9 mouse cellular contexts compared by ENCODE assay signal in genomic region chr17:28012851-28013250, GRCm38 (mm10).
A peak's percentile ranks its signal among the peaks of the same experiment; 100 is the strongest.
DNase-seq lines count a peak whose midpoint lies in the region; ATAC-seq lines count a peak whose summit lies in the region.
"Had no signal": no experiment of that assay in that cellular context is flagged by ENCODE, and none has a peak within 500 bp of the region (broad histone marks: within the 10 kb centered on the region; RNA-seq: fewer than 3 reads in every experiment).

No protein-coding gene starts in this region.

- peaks cover 7% of the 10 kb centered on the region; the same call in 1 of the 2 replicates for H3K36me3 ChIP-seq in kidney, embryonic 15.5 days
- no peaks in the 10 kb centered on the region for H3K36me3 ChIP-seq in embryonic facial prominence, embryonic 11.5 days (replicated peaks; ENCODE audit: control insufficient read depth, insufficient read depth, low read depth, low read length)
- no peaks in the 10 kb centered on the region for H3K36me3 ChIP-seq in intestine, embryonic 14.5 days (ENCODE audit: control insufficient read depth, insufficient read depth, low read length)
- H3K36me3 ChIP-seq in midbrain, embryonic 16.5 days (ENCODE audit: control insufficient read depth, insufficient read depth, low read length) = peaks cover 4% of the 10 kb centered on the region; the same call in 1 of the 2 replicates

- ATAC-seq in kidney, embryonic 15.5 days (replicated peaks; ENCODE audit: low FRiP score) = no peak
- no peak for ATAC-seq in embryonic facial prominence, embryonic 11.5 days (replicated peaks; ENCODE audit: insufficient number of reproducible peaks, low FRiP score, low TSS enrichment, low read depth)
- ATAC-seq in intestine, embryonic 14.5 days (replicated peaks; ENCODE audit: low FRiP score, low TSS enrichment, low read depth) = no peak
- no peak for ATAC-seq in midbrain, embryonic 16.5 days

- H3K4me3 ChIP-seq in kidney, embryonic 15.5 days (replicated peaks) = no peak overlapping the region
- H3K4me3 ChIP-seq in embryonic facial prominence, embryonic 11.5 days (ENCODE audit: low read depth, low read length) = no peak overlapping the region
- H3K4me3 ChIP-seq in intestine, embryonic 14.5 days (ENCODE audit: low read depth, low read length) = no peak overlapping the region
- no peak overlapping the region for H3K4me3 ChIP-seq in midbrain, embryonic 16.5 days (ENCODE audit: low read depth, low read length)

- peak overlapping the region; percentile 11; the same call in 1 of the 2 replicates for H3K9ac ChIP-seq in kidney, embryonic 15.5 days
- peak overlapping the region; percentile 41 for H3K9ac ChIP-seq in embryonic facial prominence, embryonic 11.5 days (replicated peaks; ENCODE audit: low read length)
- H3K9ac ChIP-seq in intestine, embryonic 14.5 days (ENCODE audit: low read length) = no peak overlapping the region
- peak overlapping the region; percentile 42; the same call in 1 of the 2 replicates for H3K9ac ChIP-seq in midbrain, embryonic 16.5 days (ENCODE audit: low read depth, low read length)

- H3K4me2 ChIP-seq in kidney, embryonic 15.5 days = peak overlapping the region; percentile 37
- peak overlapping the region; percentile 16 for H3K4me2 ChIP-seq in embryonic facial prominence, embryonic 11.5 days (ENCODE audit: low read depth, low read length)
- H3K4me2 ChIP-seq in intestine, embryonic 14.5 days (ENCODE audit: low read length) = peak overlapping the region; percentile 20
- peak overlapping the region; percentile 42 for H3K4me2 ChIP-seq in midbrain, embryonic 16.5 days (ENCODE audit: low read length)

- peaks cover 79% of the 10 kb centered on the region for H3K4me1 ChIP-seq in kidney, embryonic 15.5 days
- H3K4me1 ChIP-seq in embryonic facial prominence, embryonic 11.5 days (ENCODE audit: control insufficient read depth, insufficient read depth, low read length) = peaks cover 13% of the 10 kb centered on the region
- peaks cover 60% of the 10 kb centered on the region for H3K4me1 ChIP-seq in intestine, embryonic 14.5 days (replicated peaks; ENCODE audit: control insufficient read depth, insufficient read depth, low read length)
- peaks cover 22% of the 10 kb centered on the region for H3K4me1 ChIP-seq in midbrain, embryonic 16.5 days (ENCODE audit: control insufficient read depth, insufficient read depth, low read length)

- H3K9me3 ChIP-seq in kidney, embryonic 15.5 days (replicated peaks) = no peaks in the 10 kb centered on the region
- no peaks in the 10 kb centered on the region for H3K9me3 ChIP-seq in embryonic facial prominence, embryonic 11.5 days (replicated peaks; ENCODE audit: control insufficient read depth, low read length)
- no peaks in the 10 kb centered on the region for H3K9me3 ChIP-seq in intestine, embryonic 14.5 days (ENCODE audit: control insufficient read depth, low read length)
- H3K9me3 ChIP-seq in midbrain, embryonic 16.5 days (replicated peaks; ENCODE audit: control insufficient read depth, low read length, poor library complexity, severe bottlenecking) = no peaks in the 10 kb centered on the region
- H3K9me3 ChIP-seq: G1E had no signal

- H3K27me3 ChIP-seq in kidney, embryonic 15.5 days = no peaks in the 10 kb centered on the region
- H3K27me3 ChIP-seq in embryonic facial prominence, embryonic 11.5 days (ENCODE audit: control insufficient read depth, insufficient read depth, low read length) = no peaks in the 10 kb centered on the region
- no peaks in the 10 kb centered on the region for H3K27me3 ChIP-seq in intestine, embryonic 14.5 days (replicated peaks; ENCODE audit: control insufficient read depth, insufficient read depth, low read length)
- H3K27me3 ChIP-seq in midbrain, embryonic 16.5 days (ENCODE audit: control insufficient read depth, insufficient read depth, low read depth, low read length) = no peaks in the 10 kb centered on the region

- no peak for DNase-seq in kidney, adult 11 months
- DNase-seq in embryonic facial prominence, embryonic 11.5 days (ENCODE audit: low spot score) = no peak
- no peak for DNase-seq in intestine, embryonic 14.5 days (ENCODE audit: low spot score)
- DNase-seq in layer of hippocampus, adult 11-12 months (ENCODE audit: low spot score) = no peak
- no peak for DNase-seq in thymus, adult 18-20 months
- no peak for DNase-seq in ovary, postnatal 10 days (ENCODE audit: low spot score)

- WGBS in kidney, embryonic 15.5 days = 62% methylated on average over 6 of the region's 6 CpGs
- WGBS in embryonic facial prominence, embryonic 11.5 days = 80% methylated on average over 6 of the region's 6 CpGs
- 59% methylated on average over 6 of the region's 6 CpGs for WGBS in intestine, embryonic 14.5 days
- 61% methylated on average over 6 of the region's 6 CpGs for WGBS in midbrain, embryonic 16.5 days

- H3K27ac ChIP-seq in kidney, embryonic 15.5 days = peak overlapping the region; percentile 94
- no peak overlapping the region for H3K27ac ChIP-seq in embryonic facial prominence, embryonic 11.5 days (replicated peaks; ENCODE audit: low read depth, low read length)
- peak overlapping the region; percentile 71; the same call in 1 of the 2 replicates for H3K27ac ChIP-seq in intestine, embryonic 14.5 days (ENCODE audit: low read depth)
- H3K27ac ChIP-seq in midbrain, embryonic 16.5 days (ENCODE audit: low read length) = peak overlapping the region; percentile 63
